Mouse (Mus musculus) frontal cortex, adult 2 months (tissue): Measurements from ENCODE around the gene Cep295nl. TPM values are rescaled to one million over a fixed set of nuclear protein-coding genes. Genes with fewer than 3 reads are reported as not detected.
"Not testable (repeated sequence)": the region's sequence is repeated elsewhere in the genome, so short reads cannot be mapped to it uniquely, and the experiment has no call there.

Source experiments
- DNase-seq, 2 experiments: peaks; one replicate each; pipeline ENCODE4 v3.0.0; 2022; ENCODE audit warnings: low spot score in 1 of 2; ENCODE audit errors: extremely low spot score in 1 of 2
- polyA plus RNA-seq: library from polyadenylated mRNA; depleted of rRNA; stranded (reverse); fragments of >200 nt; gene quantifications from 2 replicates; pipeline ENCODE4 v1.2.3, GENCODE M21; 2012; rRNA removed

The Cep295nl gene
- polyA plus RNA-seq: 0.52 and 0.76 TPM in 2 replicates

DNA sequence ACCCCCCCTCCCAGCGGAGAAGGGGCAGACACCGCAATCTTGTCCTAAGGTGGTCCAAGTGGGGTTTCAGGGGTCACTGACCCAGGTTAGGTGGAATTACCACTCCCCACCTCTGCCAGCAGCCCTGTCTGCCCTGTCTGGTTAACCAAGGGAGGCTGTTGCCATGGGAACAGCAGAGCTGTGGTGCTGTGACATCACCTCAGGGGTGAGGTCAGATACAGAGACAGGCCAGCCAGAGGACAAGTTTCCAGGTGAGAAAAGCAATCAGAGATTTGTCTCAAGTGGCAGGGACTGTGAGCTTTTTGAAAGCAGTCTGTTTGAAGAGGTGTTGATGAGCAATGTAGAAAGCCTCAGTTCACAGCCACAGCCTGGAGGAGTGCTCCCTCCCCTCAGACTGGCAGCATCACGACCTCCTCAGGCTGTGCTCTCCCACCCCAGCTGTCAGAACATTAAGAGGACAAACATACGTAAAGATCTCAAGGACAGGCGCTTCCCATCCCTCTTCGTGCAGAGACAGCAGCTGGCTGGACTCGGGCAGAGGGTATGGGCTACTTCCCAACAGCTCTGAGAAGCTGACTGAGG, at the start of gene Cep295nl:
Gene Cep295nl, minus strand, starts transcription at position 101 of the 582 bp plus-strand sequence.
- peak in 1 of 2 experiments; percentile 31 for DNase-seq

DNA sequence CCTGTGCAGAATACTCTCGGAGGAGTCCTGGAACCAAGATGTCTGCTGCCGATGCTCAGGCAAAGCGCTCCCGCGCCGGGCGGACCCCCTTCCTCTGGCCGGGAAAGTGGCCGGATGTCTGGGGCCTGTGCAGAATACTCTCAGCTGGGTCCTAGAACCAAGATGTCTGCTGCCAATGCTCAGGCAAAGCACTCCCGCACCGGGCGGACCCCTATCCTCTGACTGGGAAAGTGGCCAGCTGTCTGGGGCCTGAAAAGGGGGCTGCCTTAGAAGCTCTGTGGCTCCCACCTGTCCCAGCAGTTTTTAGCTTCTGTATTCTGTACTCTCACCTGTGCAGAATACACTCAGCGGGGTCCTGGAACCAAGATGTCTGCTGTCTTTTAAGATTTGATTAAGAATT, 45.5 kb upstream of the Cep295nl start:
- not testable (repeated sequence) for DNase-seq

DNA sequence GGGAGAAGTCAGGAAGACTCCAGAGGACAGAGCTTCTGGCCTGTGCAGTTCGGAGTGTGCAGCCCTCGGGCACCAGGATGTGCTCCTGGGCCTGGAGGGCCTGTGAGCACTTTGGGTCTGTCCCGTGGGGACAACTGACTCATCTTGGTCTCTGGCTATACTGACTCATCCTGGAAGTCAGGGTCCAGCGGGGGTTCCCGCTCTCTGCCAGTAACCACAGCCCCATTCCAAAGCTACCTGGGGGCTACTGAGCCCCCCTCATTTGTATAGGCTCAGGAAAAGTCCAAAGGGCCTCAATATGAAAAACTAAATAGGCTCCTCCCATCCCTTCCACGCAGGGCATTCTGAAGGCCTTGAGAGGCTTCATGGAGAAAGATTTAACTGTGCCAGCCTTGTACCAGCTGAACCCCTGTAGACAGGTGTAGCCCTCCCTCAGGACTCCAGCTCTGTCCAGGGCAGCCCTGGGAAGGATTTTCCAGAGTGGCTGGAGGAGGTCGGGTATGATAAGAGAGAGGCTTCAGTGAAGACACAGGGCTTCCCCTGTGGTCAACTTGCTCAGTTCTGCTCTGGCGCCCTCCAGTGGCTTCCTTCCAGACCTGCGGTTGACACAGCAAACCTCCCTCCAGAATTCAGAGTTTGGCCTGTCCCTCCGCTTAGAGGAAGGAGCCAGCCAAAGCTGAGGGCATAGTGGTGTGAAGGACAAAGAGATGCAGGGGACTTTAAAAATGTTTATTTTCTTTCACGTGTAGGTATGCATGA, 37.1 kb upstream of the Cep295nl start:
- peak in 1 of 2 experiments; percentile 94 for DNase-seq

DNA sequence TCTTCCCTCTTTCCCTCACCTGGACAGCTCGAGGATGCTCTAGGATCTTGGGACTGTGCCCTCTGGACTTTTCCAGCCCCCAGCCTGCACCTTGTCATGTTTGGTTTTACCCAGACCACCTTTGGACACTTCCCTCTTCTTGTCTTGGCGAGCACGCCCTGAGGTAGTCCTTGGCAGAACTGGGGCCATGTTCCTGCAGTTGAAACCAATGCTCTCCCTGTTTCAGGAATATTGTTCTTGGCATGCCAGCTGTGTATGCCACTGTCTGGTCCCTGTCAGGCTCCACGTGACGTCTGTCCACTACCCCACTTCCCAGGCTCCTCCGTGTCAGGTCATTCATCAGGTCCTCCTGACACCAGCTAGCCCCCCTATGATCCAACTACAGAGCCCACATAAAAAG, 36.4 kb upstream of the Cep295nl start:
- DNase-seq: no peak

DNA sequence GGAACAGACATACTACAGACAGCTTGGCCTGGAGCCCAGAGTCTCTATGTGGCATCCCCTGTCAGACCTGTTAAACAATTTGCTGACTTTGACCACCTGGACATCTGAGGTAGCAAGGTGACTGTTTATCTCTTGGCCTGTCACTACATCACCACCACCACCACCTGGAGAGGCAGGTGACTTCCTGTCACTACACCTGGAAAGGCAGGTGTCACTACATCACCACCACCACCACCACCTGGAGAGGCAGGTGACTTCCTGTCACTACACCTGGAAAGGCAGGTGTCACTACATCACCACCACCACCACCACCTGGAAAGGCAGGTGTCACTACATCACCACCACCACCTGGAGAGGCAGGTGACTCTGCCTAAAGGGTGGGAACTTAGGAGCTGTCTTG, 34.0 kb upstream of the Cep295nl start:
- DNase-seq: not testable (repeated sequence)

DNA sequence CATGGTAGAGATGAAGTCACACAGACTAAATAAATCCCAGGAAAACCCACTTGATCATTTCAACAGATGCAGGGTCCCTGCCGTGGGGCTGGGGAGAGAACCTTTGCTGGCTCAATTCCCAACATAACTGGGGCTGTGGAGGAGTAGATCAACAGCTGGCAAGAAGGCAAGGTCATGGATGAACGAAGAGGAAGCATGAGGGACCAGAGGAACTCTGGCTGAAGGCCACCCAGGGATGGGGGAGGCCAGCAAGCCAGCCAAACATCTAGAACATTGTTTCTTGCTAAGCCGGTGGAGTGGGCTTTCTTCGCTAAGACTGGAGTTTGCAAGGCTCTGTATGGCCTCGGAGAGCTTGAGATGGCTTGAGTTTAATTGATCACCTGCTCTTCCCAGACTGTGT, 33.6 kb upstream of the Cep295nl start:
- DNase-seq: no peak

DNA sequence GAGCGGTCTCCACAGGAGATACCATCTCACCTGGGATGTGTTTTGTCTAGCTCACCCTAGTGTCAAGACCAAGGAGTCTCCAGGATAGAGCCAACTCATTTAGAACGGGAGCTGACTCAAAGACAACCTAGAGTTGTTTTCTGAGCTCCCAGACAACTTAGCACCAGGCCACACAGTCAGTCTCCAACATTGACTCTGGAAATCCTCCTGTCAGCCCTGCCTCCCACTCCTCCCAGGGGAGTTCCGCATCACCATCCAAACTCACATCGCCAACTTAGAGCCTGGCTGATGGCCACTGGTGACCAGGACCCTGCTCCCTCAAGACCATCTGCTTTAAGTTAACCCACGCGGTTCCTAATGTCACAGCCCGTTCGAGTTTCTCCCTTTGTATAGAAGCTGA, 33.2 kb upstream of the Cep295nl start:
- DNase-seq: no peak

DNA sequence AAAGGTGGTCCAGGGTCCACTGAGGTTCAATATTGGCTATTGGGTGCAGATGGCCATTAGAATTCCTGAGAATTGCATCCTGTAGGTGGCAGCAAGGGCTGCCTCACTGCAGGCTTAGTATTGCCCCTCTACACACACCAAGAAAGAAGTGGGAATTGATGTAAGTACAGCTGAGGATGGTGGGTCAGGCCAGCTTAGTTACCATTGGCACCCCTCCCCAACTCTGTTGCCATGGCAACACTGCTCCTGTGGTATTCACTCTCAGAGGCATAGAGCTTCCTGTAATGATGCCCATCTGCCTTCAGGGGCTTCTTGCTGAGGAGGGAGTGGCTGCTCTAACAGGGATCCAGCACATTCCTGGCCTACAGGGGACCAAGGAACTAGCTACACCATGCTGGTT, 32.7 kb upstream of the Cep295nl start:
- DNase-seq: no peak

DNA sequence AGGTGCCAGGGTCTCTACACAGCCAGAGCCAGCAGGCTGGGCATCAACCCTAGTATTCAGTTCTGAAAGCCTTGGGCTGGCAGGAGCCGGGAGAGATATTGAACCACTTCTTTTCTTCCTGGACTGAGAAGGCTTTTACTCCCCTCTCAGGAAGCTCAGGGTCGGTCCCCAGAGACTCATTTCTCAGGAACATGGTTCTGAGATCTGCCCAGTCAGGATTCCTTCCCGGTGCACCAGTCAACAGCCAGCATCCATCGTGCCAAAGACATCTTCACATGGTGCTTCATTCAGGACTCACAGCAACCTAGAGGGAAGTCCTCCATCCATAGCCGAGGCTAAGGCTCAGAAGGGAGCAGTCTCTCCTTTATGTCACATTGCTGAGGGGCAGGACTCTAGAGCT, 32.2 kb upstream of the Cep295nl start:
- no peak for DNase-seq

DNA sequence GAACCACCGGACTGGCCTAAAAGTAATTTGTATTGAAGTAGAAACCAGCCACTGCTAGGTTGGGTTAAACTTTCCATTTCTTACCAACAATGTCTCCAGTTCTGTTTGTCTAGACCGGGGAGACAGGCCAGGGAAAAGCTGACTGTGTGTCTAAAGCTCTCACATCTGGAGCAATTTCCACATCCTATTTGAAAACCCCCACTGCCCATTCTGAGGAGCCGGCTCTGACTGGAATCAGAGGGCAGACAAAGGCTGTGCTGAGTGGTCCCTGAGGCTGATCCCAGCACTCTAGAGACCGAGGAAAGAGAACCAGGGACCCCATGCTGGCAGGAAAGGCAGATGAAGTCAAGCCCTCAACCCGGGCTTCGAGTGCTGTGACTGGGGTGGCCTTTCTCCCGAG, 30.3 kb upstream of the Cep295nl start:
- no peak for DNase-seq

DNA sequence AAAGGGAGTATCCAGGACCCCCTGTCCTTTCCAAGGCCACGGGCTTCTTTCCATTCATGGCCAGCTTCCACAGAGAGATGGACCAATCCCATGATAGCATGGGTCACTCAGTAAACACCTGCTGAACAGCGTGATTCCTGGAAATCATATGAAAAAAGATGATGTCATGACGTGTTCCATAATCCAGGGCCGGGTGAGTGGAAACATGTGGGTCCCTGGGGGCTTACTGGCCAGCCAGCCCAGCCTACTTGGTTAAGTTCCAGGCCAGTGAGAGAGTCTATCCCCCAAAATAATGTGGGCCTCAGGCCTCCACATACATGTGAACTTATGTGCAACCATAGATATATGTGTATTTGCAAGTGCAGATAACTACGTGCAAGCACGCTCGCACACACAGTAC, 29.6 kb upstream of the Cep295nl start:
- no peak for DNase-seq

DNA sequence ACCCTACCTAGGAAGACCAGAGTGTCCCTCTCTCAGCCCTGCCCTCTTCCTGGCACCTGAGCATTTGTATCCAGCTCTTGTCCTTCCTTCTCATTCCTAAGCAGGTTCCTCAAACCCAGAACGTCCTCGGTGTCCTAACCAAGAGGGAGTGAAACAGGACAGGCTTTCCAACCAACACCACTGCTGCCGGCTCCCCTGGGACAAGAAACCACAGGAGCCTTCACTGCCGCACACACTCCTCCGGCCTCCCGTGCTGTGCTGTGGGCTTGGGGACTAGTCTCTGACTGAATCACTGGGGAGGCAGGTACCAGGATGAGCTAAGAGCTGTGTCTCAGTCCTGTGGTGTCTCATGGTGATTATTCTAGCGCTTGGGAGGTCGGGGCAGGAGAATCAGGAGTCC, 27.4 kb upstream of the Cep295nl start:
- DNase-seq: no peak

DNA sequence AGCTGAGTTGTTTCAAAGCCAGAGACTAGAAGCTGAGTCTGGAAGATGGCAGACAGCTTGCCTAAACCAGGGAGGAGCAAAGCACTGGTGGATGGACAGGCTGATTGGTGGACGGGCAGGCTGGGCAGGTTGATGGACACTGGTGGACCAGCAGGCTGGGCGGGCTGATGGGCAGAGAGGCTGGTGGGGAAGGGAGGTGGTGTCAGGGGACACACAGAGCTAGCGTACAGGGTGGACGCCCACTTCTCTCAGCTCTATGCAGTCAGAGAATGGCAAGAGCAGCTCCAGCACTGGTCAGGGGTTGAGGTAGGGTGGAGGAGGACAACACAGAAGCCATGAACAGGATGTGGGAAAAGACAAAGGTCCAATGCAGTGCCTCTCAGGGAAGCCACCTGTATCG, 27.0 kb upstream of the Cep295nl start:
- DNase-seq: no peak

DNA sequence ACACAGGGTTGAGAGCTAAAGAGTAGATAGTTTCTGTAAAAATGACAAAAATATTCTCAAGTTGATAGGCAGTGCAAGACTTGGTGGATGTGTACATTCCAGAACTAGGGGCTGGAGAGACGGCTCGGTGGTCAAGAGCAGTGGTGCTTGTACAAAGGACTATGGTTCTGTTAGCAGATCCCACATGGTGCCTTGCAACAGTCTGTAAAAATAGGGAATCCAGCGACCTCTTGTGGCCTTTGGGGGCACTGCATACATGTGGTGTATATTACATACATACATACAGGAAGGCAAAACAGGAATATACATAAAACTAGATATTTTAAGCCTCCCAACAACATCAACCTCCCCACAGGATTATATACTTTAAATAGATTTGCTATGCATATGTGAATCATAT, 26.0 kb upstream of the Cep295nl start:
- no peak for DNase-seq

DNA sequence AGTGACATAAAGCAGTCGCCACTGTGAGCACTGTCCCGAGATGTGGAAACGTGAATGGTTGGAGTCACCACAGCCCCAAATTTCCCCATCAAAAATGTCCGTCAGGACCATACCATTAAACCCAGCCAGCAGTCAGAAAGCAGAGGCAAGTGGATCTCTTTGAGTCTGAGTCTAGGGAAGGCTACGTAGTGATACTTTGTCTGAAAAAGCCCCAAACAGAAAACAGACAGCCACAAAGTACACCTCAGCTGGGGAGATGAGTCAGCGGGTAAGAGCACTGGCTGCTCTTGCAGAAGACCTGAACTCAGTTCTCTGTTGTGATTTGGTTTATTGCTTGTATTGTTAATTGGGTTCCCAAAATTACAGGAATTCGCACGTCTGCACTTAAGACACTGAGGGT, 24.3 kb upstream of the Cep295nl start:
- DNase-seq: no peak

DNA sequence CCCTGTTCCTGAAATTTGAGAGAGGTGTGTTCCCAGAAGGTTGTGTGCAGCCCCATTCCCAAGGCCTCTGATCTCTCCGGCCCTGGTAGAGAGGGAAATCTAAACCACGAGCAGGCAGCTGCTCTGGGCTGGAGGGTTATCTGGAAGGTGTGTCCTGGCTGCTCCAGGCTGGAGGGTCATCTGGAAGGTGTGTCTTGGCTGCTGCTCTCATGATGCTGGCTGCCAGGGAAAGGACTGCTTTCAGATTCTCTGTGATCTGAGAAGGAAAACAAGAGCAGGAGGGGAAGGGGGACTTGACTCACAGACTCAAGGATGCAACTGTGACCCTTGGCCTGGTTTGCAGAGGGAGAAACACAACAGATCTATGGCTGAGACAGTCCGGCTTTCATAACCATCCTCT, 23.8 kb upstream of the Cep295nl start:
- no peak for DNase-seq

DNA sequence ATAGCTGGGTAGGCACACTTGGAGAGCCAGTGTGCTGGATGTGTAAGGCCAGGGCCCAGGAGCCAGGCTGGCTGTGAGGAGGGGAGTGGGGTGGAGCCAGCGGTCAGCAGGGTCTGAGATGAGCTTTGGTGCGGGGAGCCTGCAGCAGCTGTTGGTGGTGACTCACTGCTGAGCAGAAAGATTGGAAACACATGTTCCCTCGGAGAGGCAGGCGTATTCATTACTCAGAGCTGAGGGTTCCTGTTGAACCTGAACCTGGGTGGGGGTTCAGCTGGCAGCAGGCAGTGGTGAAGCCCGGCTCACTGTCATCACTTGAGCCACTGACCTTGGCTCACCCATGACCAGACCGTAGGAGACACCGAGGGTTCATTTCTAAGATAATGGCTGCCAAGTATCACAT, 22.9 kb upstream of the Cep295nl start:
- peak in 1 of 2 experiments; percentile 43 for DNase-seq

DNA sequence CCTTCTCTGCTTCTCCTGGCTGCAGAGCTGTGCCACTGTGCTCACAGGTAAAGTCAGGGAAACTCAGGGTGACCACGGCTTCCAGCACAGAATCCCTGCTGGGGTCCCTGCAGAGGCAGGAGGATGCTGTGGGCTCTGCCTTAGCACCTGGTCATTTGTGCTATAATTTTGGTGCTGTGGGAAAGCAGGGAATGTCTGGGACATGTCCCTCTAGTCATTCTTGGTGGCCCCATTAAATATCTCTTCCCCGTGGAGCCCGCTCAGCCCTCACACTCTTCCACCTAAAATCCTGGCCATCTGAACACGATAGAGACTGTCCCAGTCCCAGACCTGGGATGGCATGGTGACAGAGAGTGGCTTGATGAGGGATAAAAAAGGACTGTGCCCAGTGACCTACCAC, 21.7 kb upstream of the Cep295nl start:
- no peak for DNase-seq

DNA sequence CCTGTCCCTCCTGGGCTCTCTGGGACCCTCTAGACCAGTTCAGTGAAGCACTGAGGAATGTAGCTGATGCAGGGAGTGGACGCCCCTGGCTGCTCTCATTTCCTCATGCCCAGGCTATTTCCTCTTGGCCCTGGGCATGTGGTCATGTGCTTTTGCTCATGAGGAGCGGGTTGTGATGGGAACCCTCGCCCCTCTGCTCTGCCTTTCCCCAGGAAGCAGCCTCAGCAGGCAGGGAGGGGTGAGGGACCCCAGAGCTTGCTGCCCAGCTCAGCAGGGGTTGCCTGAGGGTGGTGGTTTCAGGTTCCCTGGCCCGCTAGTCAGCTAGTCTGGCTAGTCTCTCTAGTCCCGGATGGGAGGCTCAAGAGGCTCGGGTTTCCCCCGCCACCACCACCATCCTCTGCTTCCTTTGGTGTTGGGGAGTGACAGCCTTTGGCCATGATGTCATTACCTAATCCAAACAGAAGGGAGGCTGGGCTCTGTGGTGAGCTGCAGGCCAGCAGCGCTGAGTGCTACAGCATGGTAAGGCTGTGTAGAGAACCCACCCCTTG, 20.7 kb upstream of the Cep295nl start:
- no peak for DNase-seq

DNA sequence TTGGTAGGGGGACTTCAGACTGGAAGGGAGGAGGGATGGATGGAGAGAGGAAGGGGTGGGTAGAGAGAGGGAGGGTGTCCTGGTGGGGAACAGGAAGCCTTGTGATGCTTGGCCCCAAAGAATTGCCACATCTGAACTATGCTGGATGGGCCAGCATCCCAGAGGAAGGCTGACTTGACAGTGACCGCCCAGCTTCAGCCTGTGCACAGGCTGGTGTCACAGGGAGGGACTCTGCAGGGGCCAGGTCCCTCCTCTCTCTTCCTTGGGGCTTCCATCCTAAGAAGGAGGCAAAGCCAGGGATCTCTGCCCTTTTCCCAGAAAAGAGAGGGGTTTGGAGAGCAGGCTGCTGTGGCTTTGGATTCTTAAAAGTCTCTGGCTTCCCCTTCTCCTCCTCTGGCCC, 20.2 kb upstream of the Cep295nl start:
- no peak for DNase-seq

DNA sequence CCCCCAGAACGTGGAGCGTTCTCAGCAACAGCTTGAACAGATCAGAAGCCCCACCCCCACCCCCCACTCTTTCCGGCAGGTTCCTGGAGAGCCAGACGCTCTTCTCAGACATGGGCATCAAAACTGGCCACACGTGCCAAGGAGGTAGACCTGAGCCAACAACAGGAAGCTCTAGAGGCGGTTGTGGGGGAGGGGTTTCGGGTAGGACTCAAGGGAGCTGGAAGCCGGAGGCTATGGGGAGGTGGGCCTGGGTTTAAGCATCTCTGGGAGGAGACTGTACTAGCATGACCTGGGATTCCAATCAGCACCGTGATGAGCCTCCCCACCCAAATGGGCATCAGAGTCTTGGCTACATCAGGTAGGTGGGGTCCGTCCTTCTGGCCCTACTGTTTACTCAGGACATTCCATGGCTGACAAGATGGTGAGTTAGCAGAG, 18.6 kb upstream of the Cep295nl start:
- DNase-seq: no peak

DNA sequence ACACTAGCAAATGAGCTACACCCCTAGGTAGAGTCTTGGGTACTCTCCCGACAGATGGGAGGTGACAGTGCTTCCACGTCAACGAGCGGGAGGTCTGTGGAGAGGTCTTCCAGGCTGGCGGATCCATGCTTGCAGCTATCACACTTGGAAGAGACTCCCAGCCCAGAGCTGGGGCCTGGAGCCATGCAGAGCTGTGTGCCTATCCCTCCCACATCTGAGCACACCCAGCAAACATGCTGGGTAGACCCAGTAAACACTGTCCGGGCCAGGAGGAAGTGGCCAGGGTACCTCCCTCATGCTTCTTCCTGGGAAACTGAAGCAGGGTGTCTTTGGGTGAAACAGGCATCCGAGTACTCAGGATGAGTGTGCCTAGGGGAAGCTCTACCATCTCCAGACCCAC, 18.2 kb upstream of the Cep295nl start:
- no peak for DNase-seq
